Mouse (Mus musculus): ENCODE data around the gene Islr2. TPM values are rescaled to one million over a fixed set of nuclear protein-coding genes. Genes with fewer than 3 reads are reported as not detected.
A peak's percentile ranks its signal among the peaks of the same experiment; 100 is the strongest.

Gene Islr2
- polyA plus RNA-seq, 1 experiment = not detected

GRCm38 (mm10) chr9:58157838-58158237, 46.3 kb downstream of the Islr2 start:
- Histone ChIP-seq H3K27ac (ENCODE audit: insufficient read depth, low read length) (peak overlapping the region; percentile 77), H3K4me3 (ENCODE audit: insufficient read depth, low read length) (no peak overlapping the region), H3K4me1 (ENCODE audit: control insufficient read depth, insufficient read depth, low read length) (no peaks in the 10 kb centered on the region)
- TF ChIP-seq CTCF (IDR thresholded peaks at IDR 0.05; ENCODE audit: borderline replicate concordance, insufficient read depth, low read length) = no peak
- TF ChIP-seq POLR2A (IDR thresholded peaks at IDR 0.05; ENCODE audit: low read depth, low read length) = no peak

DNA sequence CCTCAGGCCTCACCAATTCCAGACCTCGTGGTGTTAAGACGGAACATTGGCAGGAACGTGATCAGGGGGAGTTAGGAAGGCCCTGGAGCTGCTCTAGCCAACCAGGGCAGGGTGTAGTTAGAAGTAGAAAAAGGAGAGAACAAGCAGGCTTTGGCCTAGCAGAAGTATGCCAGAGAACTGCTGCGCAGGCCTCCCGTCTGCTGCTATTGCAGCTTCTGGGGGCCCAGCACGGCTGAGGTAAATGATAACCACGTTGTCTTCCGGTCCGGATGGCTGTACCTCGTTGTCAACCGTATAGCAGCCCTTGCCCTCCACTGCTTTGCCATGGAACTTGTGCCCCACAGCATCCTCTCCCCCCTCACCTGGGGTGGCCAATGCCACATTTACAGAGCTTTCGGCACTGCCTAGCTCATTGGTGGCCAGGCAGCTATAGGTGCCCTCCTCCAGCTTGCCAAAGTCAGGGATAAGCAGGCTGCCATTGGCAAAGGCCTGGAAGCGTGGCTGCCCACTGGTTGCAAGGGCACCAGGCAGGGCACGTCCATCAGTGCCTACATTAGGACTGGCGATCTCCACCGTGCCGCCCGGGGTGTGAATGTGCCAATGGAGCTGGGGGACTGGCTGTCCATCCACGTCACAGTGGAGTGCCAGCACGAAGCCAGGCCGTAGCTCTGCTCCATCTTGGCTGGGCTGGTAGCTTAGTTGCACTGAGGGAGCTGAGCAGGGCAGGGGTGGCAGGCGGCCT, 47.1 kb downstream of the Islr2 start:
- Histone ChIP-seq H3K4me1 (ENCODE audit: control insufficient read depth, insufficient read depth, low read length) (no peaks in the 10 kb centered on the region), H3K27ac (ENCODE audit: insufficient read depth, low read length) (no peak overlapping the region), H3K4me3 (ENCODE audit: insufficient read depth, low read length) (no peak overlapping the region)
- TF ChIP-seq POLR2A (IDR thresholded peaks at IDR 0.05; ENCODE audit: low read depth, low read length) (no peak), CTCF (IDR thresholded peaks at IDR 0.05; ENCODE audit: borderline replicate concordance, insufficient read depth, low read length) (no peak)

GRCm38 (mm10) chr9:58155366-58155765, 48.8 kb downstream of the Islr2 start:
- H3K4me3 ChIP-seq (ENCODE audit: insufficient read depth, low read length) = no peak overlapping the region
- no peak overlapping the region for H3K27ac ChIP-seq (ENCODE audit: insufficient read depth, low read length)
- H3K4me1 ChIP-seq (ENCODE audit: control insufficient read depth, insufficient read depth, low read length) = no peaks in the 10 kb centered on the region
- no peak for TF ChIP-seq POLR2A (IDR thresholded peaks at IDR 0.05; ENCODE audit: low read depth, low read length)
- no peak for TF ChIP-seq CTCF (IDR thresholded peaks at IDR 0.05; ENCODE audit: borderline replicate concordance, insufficient read depth, low read length)

DNA sequence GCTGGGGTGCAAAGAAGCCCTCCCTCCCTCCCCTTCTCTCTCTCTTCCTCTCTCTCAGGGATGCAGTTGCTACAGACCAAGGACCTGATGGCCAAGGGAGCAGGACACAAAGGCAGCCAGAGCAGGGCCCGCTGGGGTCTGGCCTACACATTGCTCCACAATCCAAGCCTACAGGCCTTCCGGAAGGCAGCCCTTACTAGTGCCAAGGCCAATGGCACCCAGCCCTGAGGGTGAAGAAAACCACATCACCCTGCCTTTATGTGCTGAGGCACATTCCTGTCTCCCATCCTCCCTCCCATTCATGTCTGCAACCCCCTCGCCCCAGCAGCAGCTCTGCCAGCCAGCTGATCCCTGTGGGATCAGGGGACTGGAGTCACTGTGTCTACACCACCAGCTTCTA, 51.0 kb downstream of the Islr2 start:
- Histone ChIP-seq H3K27ac (ENCODE audit: insufficient read depth, low read length) (no peak overlapping the region), H3K4me3 (ENCODE audit: insufficient read depth, low read length) (no peak overlapping the region), H3K4me1 (ENCODE audit: control insufficient read depth, insufficient read depth, low read length) (no peaks in the 10 kb centered on the region)
- TF ChIP-seq CTCF (IDR thresholded peaks at IDR 0.05; ENCODE audit: borderline replicate concordance, insufficient read depth, low read length) = no peak
- TF ChIP-seq POLR2A (IDR thresholded peaks at IDR 0.05; ENCODE audit: low read depth, low read length) = no peak

DNA sequence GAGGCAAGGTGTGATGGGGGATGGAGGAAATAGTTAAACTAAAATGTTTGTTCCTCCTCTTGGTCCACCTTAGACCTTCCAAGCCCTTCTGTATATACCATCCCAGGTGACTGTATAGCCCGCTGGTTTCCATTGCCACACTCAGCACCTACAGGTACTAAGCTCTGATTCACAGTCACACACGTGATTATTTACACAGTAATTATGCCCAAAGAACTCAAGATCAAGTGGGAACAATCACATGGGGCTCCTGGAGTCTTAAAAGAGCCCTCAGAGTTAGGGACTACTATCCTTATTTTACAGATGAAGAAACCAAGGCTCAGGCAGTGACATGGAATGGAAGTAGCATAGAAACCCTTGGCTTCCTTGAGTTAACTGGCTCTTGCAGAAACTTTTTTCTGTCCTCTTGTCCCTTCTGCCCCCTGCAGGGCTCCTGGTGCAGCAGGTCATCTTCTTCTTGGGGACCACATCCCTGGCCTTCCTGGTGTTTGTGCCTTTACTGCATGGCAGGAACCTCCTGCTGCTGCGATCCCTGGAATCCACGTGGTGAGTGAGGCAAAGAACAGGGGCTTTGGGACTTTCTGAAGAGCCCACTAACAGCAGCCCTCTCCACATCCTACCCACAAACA, 53.3 kb downstream of the Islr2 start:
- Histone ChIP-seq H3K27ac (ENCODE audit: insufficient read depth, low read length) (no peak overlapping the region), H3K4me1 (ENCODE audit: control insufficient read depth, insufficient read depth, low read length) (no peaks in the 10 kb centered on the region)

GRCm38 (mm10) chr9:58148806-58149205, 55.3 kb downstream of the Islr2 start:
- no peak overlapping the region for H3K27ac ChIP-seq (ENCODE audit: insufficient read depth, low read length)
- TF ChIP-seq CTCF (IDR thresholded peaks at IDR 0.05; ENCODE audit: borderline replicate concordance, insufficient read depth, low read length) (no peak), POLR2A (IDR thresholded peaks at IDR 0.05; ENCODE audit: low read depth, low read length) (no peak)
- no peaks in the 10 kb centered on the region for H3K4me1 ChIP-seq (ENCODE audit: control insufficient read depth, insufficient read depth, low read length)
- no peak overlapping the region for H3K4me3 ChIP-seq (ENCODE audit: insufficient read depth, low read length)

More for the DNA sequence above, 53.3 kb downstream of the Islr2 start:
- no peak overlapping the region for H3K4me3 ChIP-seq (ENCODE audit: insufficient read depth, low read length)
- TF ChIP-seq CTCF (IDR thresholded peaks at IDR 0.05; ENCODE audit: borderline replicate concordance, insufficient read depth, low read length) (no peak), POLR2A (IDR thresholded peaks at IDR 0.05; ENCODE audit: low read depth, low read length) (no peak)

Other genes with a start within 250 kb of the Islr2 start
- 0.13 and 0.74 TPM in 2 replicates for gene Cyp11a1, start 197.9 kb downstream of the Islr2 start, polyA plus RNA-seq (2011; ENCODE audit: insufficient read length, low read depth, missing spikeins)
- 0.42 TPM in 1 of 2 replicates, not detected in the other for gene Stra6, start 140.5 kb downstream of the Islr2 start, polyA plus RNA-seq (2011; ENCODE audit: insufficient read length, low read depth, missing spikeins)
- gene Ccdc33, start 85.5 kb downstream of the Islr2 start, polyA plus RNA-seq (2011; ENCODE audit: insufficient read length, low read depth, missing spikeins) = not detected in 2 replicates
- 17.8 and 36.3 TPM in 2 replicates for gene Islr, start within 50 bp of the Islr2 start, polyA plus RNA-seq (2011; ENCODE audit: insufficient read length, low read depth, missing spikeins)
- 56.3 and 86.6 TPM in 2 replicates for gene Pml, start 45.5 kb upstream of the Islr2 start, polyA plus RNA-seq (2011; ENCODE audit: insufficient read length, low read depth, missing spikeins)
- gene Stoml1, start 48.8 kb upstream of the Islr2 start, polyA plus RNA-seq (2011; ENCODE audit: insufficient read length, low read depth, missing spikeins) = 25.9 and 27.0 TPM in 2 replicates
- 158 and 210 TPM in 2 replicates for gene Loxl1, start 108.9 kb upstream of the Islr2 start, polyA plus RNA-seq (2011; ENCODE audit: insufficient read length, low read depth, missing spikeins)
- not detected in 2 replicates for gene Tbc1d21, start 166.1 kb upstream of the Islr2 start, polyA plus RNA-seq (2011; ENCODE audit: insufficient read length, low read depth, missing spikeins)